7 mouse cellular contexts compared by ENCODE assay signal in the genomic region with DNA sequence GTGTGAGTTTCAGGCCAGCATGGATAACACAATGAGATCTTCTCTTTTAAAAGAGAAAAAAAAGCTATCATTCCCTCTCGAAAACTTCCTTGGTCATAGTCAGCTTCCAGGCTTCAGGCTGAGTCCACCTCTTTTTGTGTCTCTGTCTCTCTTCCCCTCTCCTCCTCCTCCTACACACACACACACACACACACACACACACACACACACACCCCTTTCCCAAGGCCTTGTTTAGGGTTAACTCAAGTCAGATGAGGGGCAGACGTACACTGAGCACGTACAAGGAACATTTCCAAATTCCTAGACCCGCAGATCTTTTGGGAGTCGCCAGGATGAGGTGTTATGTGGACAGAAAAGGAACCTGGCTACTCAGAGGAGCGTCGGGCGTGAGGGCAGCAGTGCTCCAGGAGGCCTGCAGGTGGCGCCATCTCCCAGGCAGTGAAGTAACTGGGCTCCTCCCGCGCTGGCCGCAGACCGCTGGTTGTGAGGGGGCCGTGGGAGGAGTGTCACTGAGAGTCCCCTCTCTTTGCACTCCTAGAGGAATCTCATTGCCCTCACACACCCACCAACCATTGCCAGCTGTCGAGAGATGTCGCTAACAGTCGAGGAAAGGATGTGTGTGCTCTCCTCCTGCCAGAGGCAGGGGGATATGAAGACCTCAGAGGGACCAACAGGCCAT. TPM values are rescaled to one million over a fixed set of nuclear protein-coding genes. Genes with fewer than 3 reads are reported as not detected.
DNase-seq lines count a peak whose midpoint lies in the region; ATAC-seq and TF ChIP-seq lines count a peak whose summit lies in the region.

No protein-coding gene starts in this region.

- peak; percentile 98 for TF ChIP-seq CTCF in Patski (IDR thresholded peaks at IDR 0.05)
- TF ChIP-seq CTCF in small intestine, adult 2 months (IDR thresholded peaks at IDR 0.05; ENCODE audit: extremely low read depth, insufficient read length, insufficient replicate concordance, low read depth, low read length), result peak; percentile 85

- CTCF ChIA-PET in Patski (lab: Charles Lee), result interaction anchor here (0.6 to 2.9 kb wide), 19 partner anchors 10 to 240 kb away, joined by 3 to 23 read pairs (median 4); no protein-coding TSS in a partner anchor

- no peaks in the 10 kb centered on the region for H3K9me3 ChIP-seq in forebrain, embryonic 13.5 days (replicated peaks)
- no peaks in the 10 kb centered on the region for H3K9me3 ChIP-seq in hindbrain, embryonic 12.5 days (replicated peaks)
- H3K9me3 ChIP-seq in limb, embryonic 10.5 days (replicated peaks), result no peaks in the 10 kb centered on the region
- H3K9me3 ChIP-seq in midbrain, embryonic 11.5 days (ENCODE audit: control insufficient read depth, low read length), result no peaks in the 10 kb centered on the region

- no peak for TF ChIP-seq POLR2A in small intestine, adult 2 months (IDR thresholded peaks at IDR 0.05; ENCODE audit: low read depth, low read length)

- H3K4me3 ChIP-seq in forebrain, embryonic 13.5 days, result no peak overlapping the region
- no peak overlapping the region for H3K4me3 ChIP-seq in hindbrain, embryonic 12.5 days
- peak overlapping the region; percentile 14; the same call in 1 of the 2 replicates for H3K4me3 ChIP-seq in limb, embryonic 10.5 days
- H3K4me3 ChIP-seq in midbrain, embryonic 11.5 days (ENCODE audit: low read depth, low read length), result no peak overlapping the region
- H3K4me3 ChIP-seq in small intestine, adult 2 months (ENCODE audit: low read depth, low read length), result no peak overlapping the region

- H3K27ac ChIP-seq in forebrain, embryonic 13.5 days, result no peak overlapping the region
- no peak overlapping the region for H3K27ac ChIP-seq in hindbrain, embryonic 12.5 days
- H3K27ac ChIP-seq in limb, embryonic 10.5 days, result no peak overlapping the region
- H3K27ac ChIP-seq in midbrain, embryonic 11.5 days (ENCODE audit: low read depth, low read length), result no peak overlapping the region
- H3K27ac ChIP-seq in small intestine, adult 2 months (ENCODE audit: insufficient read depth, low read depth, low read length), result no peak overlapping the region

- WGBS in forebrain, embryonic 13.5 days, result 6% methylated on average over 17 of the region's 17 CpGs
- WGBS in hindbrain, embryonic 12.5 days, result 4% methylated on average over 17 of the region's 17 CpGs
- 4% methylated on average over 17 of the region's 17 CpGs for WGBS in limb, embryonic 10.5 days
- 5% methylated on average over 17 of the region's 17 CpGs for WGBS in midbrain, embryonic 11.5 days
- WGBS in small intestine, adult 2 months, result 10% methylated on average over 17 of the region's 17 CpGs

- H3K27me3 ChIP-seq in Patski, result no peaks in the 10 kb centered on the region
- no peaks in the 10 kb centered on the region for H3K27me3 ChIP-seq in forebrain, embryonic 13.5 days
- H3K27me3 ChIP-seq in hindbrain, embryonic 12.5 days, result no peaks in the 10 kb centered on the region
- peaks cover 7% of the 10 kb centered on the region; the same call in 1 of the 2 replicates for H3K27me3 ChIP-seq in limb, embryonic 10.5 days (ENCODE audit: low read depth, poor library complexity, severe bottlenecking)
- H3K27me3 ChIP-seq in midbrain, embryonic 11.5 days (ENCODE audit: control insufficient read depth, insufficient read depth, low read length), result no peaks in the 10 kb centered on the region
- no peaks in the 10 kb centered on the region for H3K27me3 ChIP-seq in small intestine, adult 2 months (ENCODE audit: control insufficient read depth, insufficient read depth, low read length)

- ATAC-seq in Patski, result no peak
- ATAC-seq in cerebellum, adult (ENCODE audit: insufficient number of reproducible peaks, low FRiP score, low TSS enrichment), result peak; percentile 32
- peak; percentile 72 for ATAC-seq in forebrain, embryonic 13.5 days
- ATAC-seq in hindbrain, embryonic 12.5 days (ENCODE audit: low FRiP score), result peak; percentile 56
- ATAC-seq in midbrain, embryonic 11.5 days (ENCODE audit: low FRiP score), result peak; percentile 55

- POLR2A ChIA-PET in Patski (lab: Charles Lee), result interaction anchor here (0.6 to 1.1 kb wide), 2 partner anchors 229 to 1575 kb away, joined by 3 read pairs; no protein-coding TSS in a partner anchor

- peak overlapping the region; percentile 43 for H3K9ac ChIP-seq in forebrain, embryonic 13.5 days
- H3K9ac ChIP-seq in hindbrain, embryonic 12.5 days, result no peak overlapping the region
- 0 out of 2 replicates have a peak overlapping the region, but pooled peaks have one; percentile 3 for H3K9ac ChIP-seq in midbrain, embryonic 11.5 days (ENCODE audit: low read length)

- H3K4me1 ChIP-seq in forebrain, embryonic 13.5 days, result peaks cover 8% of the 10 kb centered on the region; the same call in 1 of the 2 replicates
- H3K4me1 ChIP-seq in hindbrain, embryonic 12.5 days, result no peaks in the 10 kb centered on the region
- H3K4me1 ChIP-seq in limb, embryonic 10.5 days, result peaks cover 28% of the 10 kb centered on the region
- no peaks in the 10 kb centered on the region for H3K4me1 ChIP-seq in midbrain, embryonic 11.5 days (ENCODE audit: control insufficient read depth, insufficient read depth, low read length)
- no peaks in the 10 kb centered on the region for H3K4me1 ChIP-seq in small intestine, adult 2 months (ENCODE audit: control insufficient read depth, insufficient read depth, insufficient read length, low read length)

- peak overlapping the region; percentile 51 for H3K4me2 ChIP-seq in forebrain, embryonic 13.5 days
- H3K4me2 ChIP-seq in hindbrain, embryonic 12.5 days (replicated peaks), result peak overlapping the region; percentile 37
- H3K4me2 ChIP-seq in midbrain, embryonic 11.5 days, result peak overlapping the region; percentile 23; the same call in 1 of the 2 replicates

- peaks cover 12% of the 10 kb centered on the region for H3K36me3 ChIP-seq in forebrain, embryonic 13.5 days (ENCODE audit: poor library complexity, severe bottlenecking)
- peaks cover 7% of the 10 kb centered on the region for H3K36me3 ChIP-seq in hindbrain, embryonic 12.5 days
- H3K36me3 ChIP-seq in limb, embryonic 10.5 days, result peaks cover 4% of the 10 kb centered on the region
- no peaks in the 10 kb centered on the region for H3K36me3 ChIP-seq in midbrain, embryonic 11.5 days (ENCODE audit: control insufficient read depth, insufficient read depth, low read length)
- no peaks in the 10 kb centered on the region for H3K36me3 ChIP-seq in small intestine, adult 2 months (ENCODE audit: control insufficient read depth, insufficient read depth, low read length)

- in situ Hi-C loops in Patski (cut with MboI; ENCODE audit: low pct_unique_long_range_greater_than_20kb), result no loop called here

- DNase-seq in Patski (ENCODE audit: low read depth, low spot score), result no peak
- peak; percentile 89 for DNase-seq in limb, embryonic 10.5 days (ENCODE audit: low spot score)
- peak; percentile 98 for DNase-seq in midbrain, embryonic 11.5 days (ENCODE audit: low spot score, missing footprints)

RNA-seq across cellular contexts. Expression of a gene that starts 51.3 kb away (rescaled TPM):
- polyA plus RNA-seq in Patski (2021), result 239 TPM
- polyA plus RNA-seq in forebrain, embryonic 13.5 days (2015; fragmentation: Nextera tagmentation; extraction: Ambion mirVana), result 22.4 and 24.9 TPM in 2 replicates
- polyA plus RNA-seq in hindbrain, embryonic 12.5 days (2016; fragmentation: Nextera tagmentation; extraction: Ambion mirVana), result 26.6 and 28.4 TPM in 2 replicates
- 13.6 and 14.6 TPM in 2 replicates for polyA plus RNA-seq in limb, embryonic 10.5 days (2016; fragmentation: Nextera tagmentation; extraction: Ambion mirVana)
- polyA plus RNA-seq in midbrain, embryonic 11.5 days (2014; fragmentation: Nextera tagmentation; extraction: Ambion mirVana), result 12.7 and 14.0 TPM in 2 replicates
- 73.2 and 131 TPM in 2 replicates for polyA plus RNA-seq in small intestine, adult 2 months (2012; rRNA removed)
